Mouse (Mus musculus) embryonic facial prominence, embryonic 13.5 days (tissue): ENCODE measurements around the gene Vasp. TPM values are rescaled to one million over a fixed set of nuclear protein-coding genes. Genes with fewer than 3 reads are reported as not detected.
A peak's percentile ranks its signal among the peaks of the same experiment; 100 is the strongest.

Experiments used
- ATAC-seq: fragments of 200-750 bp; cut with Nextera tagmentation; 2 replicates; pipeline ENCODE4 v1.8.0; 2017; ENCODE audit warnings: low read depth; ENCODE audit not compliant: insufficient number of reproducible peaks, insufficient read depth, low FRiP score, low TSS enrichment
- H3K27ac ChIP-seq: fragments of 300-500 bp; sonication (generic); 2 replicates; pipeline ENCODE4 v1.5.1; 2015; ENCODE audit warnings: moderate library complexity, mild to moderate bottlenecking, inconsistent platforms
- H3K27me3 ChIP-seq: fragments of 300-500 bp; sonication (generic); 2 replicates; pipeline ENCODE4 v1.6.1; 2015; ENCODE audit warnings: mild to moderate bottlenecking, inconsistent platforms
- H3K36me3 ChIP-seq: fragments of 300-500 bp; sonication (generic); 2 replicates; pipeline ENCODE4 v1.6.1; 2015; ENCODE audit warnings: mild to moderate bottlenecking, inconsistent platforms
- H3K4me1 ChIP-seq: fragments of 300-500 bp; sonication (generic); 2 replicates; pipeline ENCODE4 v1.6.1; 2015; ENCODE audit warnings: inconsistent platforms
- H3K4me2 ChIP-seq: fragments of 300-500 bp; sonication (generic); 2 replicates; pipeline ENCODE4 v1.6.1; 2015; ENCODE audit warnings: moderate library complexity, mild to moderate bottlenecking, inconsistent platforms
- H3K4me3 ChIP-seq: fragments of 300-500 bp; sonication (generic); 2 replicates; pipeline ENCODE4 v1.5.1; 2015; ENCODE audit warnings: mild to moderate bottlenecking, inconsistent platforms
- H3K9ac ChIP-seq: fragments of 300-500 bp; sonication (generic); 2 replicates; pipeline ENCODE4 v1.6.1; 2015; ENCODE audit warnings: mild to moderate bottlenecking, inconsistent platforms
- H3K9me3 ChIP-seq: fragments of 300-500 bp; sonication (generic); 2 replicates; pipeline ENCODE4 v1.6.1; 2016; ENCODE audit warnings: inconsistent platforms
- WGBS: fragments of 180-500 bp; shearing (Covaris S2); methylation state at CpG from one replicate; pipeline ENCODE4 v1.1.7; 2015; ENCODE audit warnings: mixed read lengths; 5-methylcytosine and 5-hydroxymethylcytosine counted together
- polyA plus RNA-seq: library from polyadenylated mRNA; unstranded; fragments of >200 nt; fragmentation: Nextera tagmentation; extraction: Ambion mirVana; gene quantifications from 2 replicates; pipeline ENCODE4 v1.2.1, GENCODE M21; 2015

Vasp gene
- polyA plus RNA-seq, 1 experiment from 2014 or later: 64.0 TPM

DNA sequence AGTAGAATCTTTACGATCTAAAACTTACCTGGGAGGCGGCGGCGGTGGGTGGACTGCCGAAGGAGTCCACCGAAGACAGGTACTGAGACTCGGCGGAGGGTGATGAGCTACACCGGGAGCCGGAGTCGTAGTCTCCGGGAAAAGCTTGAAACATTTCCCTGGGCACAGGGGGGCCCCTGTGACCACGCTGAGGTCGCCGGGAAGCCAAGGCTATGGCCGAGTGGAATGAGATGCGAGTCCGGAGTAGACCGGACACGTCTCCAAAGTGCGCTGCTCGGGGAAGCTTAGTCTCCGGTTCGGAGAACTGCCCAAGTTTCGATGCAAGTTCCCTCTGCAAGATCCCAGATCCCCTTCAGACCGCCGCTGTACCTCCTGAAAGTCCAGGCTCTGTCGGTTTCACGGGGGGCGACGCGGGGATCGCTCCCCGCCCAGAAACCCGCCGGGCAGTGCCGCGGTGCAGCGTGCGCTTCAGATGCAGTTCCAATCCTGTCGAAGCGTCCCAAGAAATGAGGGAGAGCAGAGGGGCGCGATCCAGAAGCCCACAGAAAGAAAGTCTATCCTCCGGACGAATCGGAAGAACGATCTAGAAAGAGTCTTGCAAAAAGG is 37.8 kb upstream of the Vasp start:
- WGBS: 1% methylated on average over 48 of the region's 48 CpGs
- Histone ChIP-seq H3K36me3 (no peaks in the 10 kb centered on the region), H3K9me3 (no peaks in the 10 kb centered on the region), H3K27me3 (peaks cover 53% of the 10 kb centered on the region), H3K27ac (no peak overlapping the region; the same call in 1 of the 2 replicates), H3K4me1 (peaks cover 30% of the 10 kb centered on the region), H3K9ac (peak overlapping the region; percentile 70), H3K4me3 (peak overlapping the region; percentile 66), H3K4me2 (peak overlapping the region; percentile 99)
- ATAC-seq: no peak

GRCm38 (mm10) chr7:19308454-19309277 is 37.0 kb upstream of the Vasp start:
- Histone ChIP-seq H3K4me2 (peak overlapping the region; percentile 99), H3K4me1 (peaks cover 36% of the 10 kb centered on the region), H3K27ac (peak overlapping the region; percentile 82), H3K27me3 (peaks cover 53% of the 10 kb centered on the region), H3K36me3 (no peaks in the 10 kb centered on the region), H3K4me3 (peak overlapping the region; percentile 66), H3K9ac (peak overlapping the region; percentile 70), H3K9me3 (no peaks in the 10 kb centered on the region)
- under 1% methylated on average over 58 of the region's 58 CpGs for WGBS
- peak; percentile 86 for ATAC-seq

GRCm38 (mm10) chr7:19307739-19308453 is 36.3 kb upstream of the Vasp start:
- peak overlapping the region; percentile 66 for H3K4me3 ChIP-seq
- peaks cover 39% of the 10 kb centered on the region for H3K4me1 ChIP-seq
- peak overlapping the region; percentile 99 for H3K4me2 ChIP-seq
- H3K27me3 ChIP-seq: peaks cover 54% of the 10 kb centered on the region
- peak overlapping the region; percentile 66 for H3K9ac ChIP-seq
- no peaks in the 10 kb centered on the region for H3K9me3 ChIP-seq
- WGBS: 1% methylated on average over 18 of the region's 18 CpGs
- 0 out of 2 replicates have a peak, but pooled peaks have one; percentile 50 for ATAC-seq
- peak overlapping the region; percentile 82 for H3K27ac ChIP-seq
- no peaks in the 10 kb centered on the region for H3K36me3 ChIP-seq

- WGBS: 70% methylated on average over 25 of the region's 25 CpGs
- ATAC-seq: no peak
- Histone ChIP-seq H3K4me1 (peaks cover 40% of the 10 kb centered on the region), H3K27ac (no peak overlapping the region), H3K4me2 (peak overlapping the region; percentile 99), H3K4me3 (peak overlapping the region; percentile 66), H3K9ac (no peak overlapping the region), H3K9me3 (no peaks in the 10 kb centered on the region), H3K27me3 (peaks cover 57% of the 10 kb centered on the region), H3K36me3 (no peaks in the 10 kb centered on the region)
These were observed 35.5 kb upstream of the Vasp start for GRCm38 (mm10) chr7:19306819-19307738.

- H3K9ac ChIP-seq: no peak overlapping the region
- no peak for ATAC-seq
- no peak overlapping the region for H3K4me3 ChIP-seq
- H3K27ac ChIP-seq: no peak overlapping the region
- H3K4me1 ChIP-seq: peaks cover 47% of the 10 kb centered on the region
- no peaks in the 10 kb centered on the region for H3K9me3 ChIP-seq
- no peak overlapping the region for H3K4me2 ChIP-seq
- H3K36me3 ChIP-seq: no peaks in the 10 kb centered on the region
- WGBS: 44% methylated on average over 16 of the region's 16 CpGs
- peaks cover 63% of the 10 kb centered on the region for H3K27me3 ChIP-seq
These were observed 34.5 kb upstream of the Vasp start for GRCm38 (mm10) chr7:19305796-19306765.

DNA sequence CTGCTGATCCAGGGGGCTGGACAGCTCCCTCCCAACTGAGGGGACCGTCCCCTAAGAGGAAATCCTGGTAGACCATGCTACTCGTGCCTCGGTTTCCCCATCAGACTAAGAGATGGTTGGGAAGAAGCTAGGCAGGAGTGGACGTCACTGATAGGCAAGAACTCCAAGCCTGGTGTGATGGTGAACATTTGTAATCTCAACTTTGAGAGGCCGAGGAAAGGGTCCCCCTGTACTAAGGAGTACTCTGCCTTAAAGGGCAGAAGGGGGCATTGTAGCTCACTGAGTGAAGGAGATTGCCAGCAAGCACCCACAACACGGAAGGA is 33.8 kb upstream of the Vasp start:
- ATAC-seq: no peak
- Histone ChIP-seq H3K27ac (no peak overlapping the region), H3K9ac (no peak overlapping the region; the same call in 1 of the 2 replicates), H3K4me1 (peaks cover 44% of the 10 kb centered on the region), H3K4me3 (peak overlapping the region; percentile 33), H3K27me3 (peaks cover 63% of the 10 kb centered on the region), H3K4me2 (peak overlapping the region; percentile 59; the same call in 1 of the 2 replicates), H3K36me3 (no peaks in the 10 kb centered on the region), H3K9me3 (no peaks in the 10 kb centered on the region)
- WGBS: 11% methylated on average over 6 of the region's 6 CpGs

DNA sequence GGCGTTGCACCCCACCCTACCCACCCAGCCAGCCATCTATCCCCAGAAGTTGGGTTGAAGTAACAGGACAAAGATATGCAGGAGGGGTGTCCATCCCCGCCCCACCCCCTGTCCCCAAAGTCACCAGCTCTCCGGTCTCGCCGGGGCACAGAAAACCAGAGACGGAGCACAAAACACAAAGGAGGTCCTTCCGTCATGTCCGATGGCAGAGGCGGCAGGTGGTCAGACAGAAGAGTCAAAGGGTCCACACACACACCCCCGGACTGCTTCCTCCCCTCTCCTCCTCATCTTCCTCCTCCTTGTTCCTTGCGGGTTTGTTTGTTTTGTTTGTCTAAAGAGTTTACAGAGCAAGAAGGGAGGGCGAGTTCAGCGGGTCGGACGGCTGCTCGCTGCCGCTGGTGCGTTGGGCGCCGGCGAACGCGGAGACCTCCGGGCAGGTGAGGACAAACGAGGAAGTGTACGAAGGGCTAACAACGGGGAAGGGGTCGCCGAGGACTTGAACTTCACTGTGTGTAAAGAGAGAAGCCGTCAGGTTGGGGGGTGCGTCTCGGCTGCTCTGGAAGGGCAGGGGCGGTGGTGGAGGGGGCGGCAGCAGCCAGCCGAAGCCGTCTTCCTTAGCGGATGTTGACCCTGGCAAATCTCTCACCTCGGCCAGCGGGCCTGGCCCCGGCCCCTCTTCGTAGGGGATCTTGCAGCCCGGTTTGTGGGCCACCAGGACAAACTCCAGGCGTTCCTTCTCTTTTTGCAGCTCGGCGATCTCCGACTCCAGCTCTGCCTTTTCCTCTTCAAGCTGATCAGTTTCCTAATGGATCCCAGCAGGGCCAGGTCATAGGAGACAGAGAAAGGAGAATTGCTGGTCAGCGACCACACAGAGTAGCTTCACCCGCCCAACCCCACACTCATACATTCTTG is 33.1 kb upstream of the Vasp start:
- WGBS: 2% methylated on average over 48 of the region's 48 CpGs

GRCm38 (mm10) chr7:19303770-19304169 is 32.2 kb upstream of the Vasp start:
- H3K27ac ChIP-seq: no peak overlapping the region
- H3K27me3 ChIP-seq: peaks cover 63% of the 10 kb centered on the region
- H3K9me3 ChIP-seq: no peaks in the 10 kb centered on the region
- H3K4me2 ChIP-seq: peak overlapping the region; percentile 59
- H3K9ac ChIP-seq: peak overlapping the region; percentile 54; the same call in 1 of the 2 replicates
- WGBS: under 1% methylated on average over 16 of the region's 16 CpGs
- no peaks in the 10 kb centered on the region for H3K36me3 ChIP-seq
- no peak for ATAC-seq
- H3K4me3 ChIP-seq: peak overlapping the region; percentile 33
- H3K4me1 ChIP-seq: peaks cover 35% of the 10 kb centered on the region

More for the DNA sequence above, 33.1 kb upstream of the Vasp start:
- H3K27ac ChIP-seq: no peak overlapping the region
- peak overlapping the region; percentile 33 for H3K4me3 ChIP-seq
- H3K27me3 ChIP-seq: peaks cover 63% of the 10 kb centered on the region
- no peaks in the 10 kb centered on the region for H3K9me3 ChIP-seq
- H3K4me2 ChIP-seq: peak overlapping the region; percentile 59
- ATAC-seq: no peak
- peaks cover 43% of the 10 kb centered on the region for H3K4me1 ChIP-seq
- no peaks in the 10 kb centered on the region for H3K36me3 ChIP-seq
- H3K9ac ChIP-seq: peak overlapping the region; percentile 61

GRCm38 (mm10) chr7:19303046-19303305 is 31.4 kb upstream of the Vasp start:
- no peak overlapping the region for H3K4me2 ChIP-seq

More at GRCm38 (mm10) chr7:19303046-19303305, 31.4 kb upstream of the Vasp start:
- Histone ChIP-seq H3K4me1 (peaks cover 35% of the 10 kb centered on the region), H3K9ac (no peak overlapping the region), H3K27me3 (peaks cover 63% of the 10 kb centered on the region), H3K27ac (no peak overlapping the region), H3K4me3 (no peak overlapping the region), H3K9me3 (no peaks in the 10 kb centered on the region), H3K36me3 (no peaks in the 10 kb centered on the region)
- ATAC-seq: no peak
- 73% methylated on average over 12 of the region's 12 CpGs for whole genome bisulfite sequencing
